Mouse (Mus musculus) midbrain, embryonic 12.5 days (tissue): ENCODE measurements around the gene Nwd1. TPM values are rescaled to one million over a fixed set of nuclear protein-coding genes. Genes with fewer than 3 reads are reported as not detected.
A peak's percentile ranks its signal among the peaks of the same experiment; 100 is the strongest.

Experiments used
- ATAC-seq: fragments of 200-750 bp; cut with Nextera tagmentation; 2 replicates; pipeline ENCODE4 v1.8.0; 2017; ENCODE audit warnings: low read depth, moderate TSS enrichment, moderate library complexity; ENCODE audit not compliant: low FRiP score
- H3K27ac ChIP-seq: fragments of 300-500 bp; sonication (generic); replicated peaks from 2 replicates; pipeline ENCODE4 v1.5.1; 2016; ENCODE audit warnings: mild to moderate bottlenecking
- H3K27me3 ChIP-seq: fragments of 300-500 bp; sonication (generic); 2 replicates; pipeline ENCODE4 v1.6.1; 2016; ENCODE audit warnings: mild to moderate bottlenecking
- H3K36me3 ChIP-seq: fragments of 300-500 bp; sonication (generic); 2 replicates; pipeline ENCODE4 v1.6.1; 2016
- H3K4me1 ChIP-seq: fragments of 300-500 bp; sonication (generic); 2 replicates; pipeline ENCODE4 v1.6.1; 2016
- H3K4me2 ChIP-seq: fragments of 300-500 bp; sonication (generic); replicated peaks from 2 replicates; pipeline ENCODE4 v1.6.1; 2016; ENCODE audit warnings: mild to moderate bottlenecking, moderate library complexity
- H3K4me3 ChIP-seq: fragments of 300-500 bp; sonication (generic); 2 replicates; pipeline ENCODE4 v1.5.1; 2016; ENCODE audit warnings: mild to moderate bottlenecking
- H3K9ac ChIP-seq: fragments of 300-500 bp; sonication (generic); replicated peaks from 2 replicates; pipeline ENCODE4 v1.6.1; 2016; ENCODE audit warnings: mild to moderate bottlenecking, moderate library complexity
- H3K9me3 ChIP-seq: fragments of 300-500 bp; sonication (generic); 2 replicates; pipeline ENCODE4 v1.6.1; 2016; ENCODE audit warnings: mild to moderate bottlenecking
- WGBS: fragments of 180-500 bp; shearing (Covaris S2); methylation state at CpG from one replicate; pipeline ENCODE4 v1.1.7; 2016; 5-methylcytosine and 5-hydroxymethylcytosine counted together
- polyA plus RNA-seq: library from polyadenylated mRNA; unstranded; fragments of >200 nt; fragmentation: Nextera tagmentation; extraction: Ambion mirVana; gene quantifications from 2 replicates; pipeline ENCODE4 v1.2.1, GENCODE M21; 2016

Nwd1 gene
- polyA plus RNA-seq, 1 experiment from 2014 or later = 0.18 TPM

DNA sequence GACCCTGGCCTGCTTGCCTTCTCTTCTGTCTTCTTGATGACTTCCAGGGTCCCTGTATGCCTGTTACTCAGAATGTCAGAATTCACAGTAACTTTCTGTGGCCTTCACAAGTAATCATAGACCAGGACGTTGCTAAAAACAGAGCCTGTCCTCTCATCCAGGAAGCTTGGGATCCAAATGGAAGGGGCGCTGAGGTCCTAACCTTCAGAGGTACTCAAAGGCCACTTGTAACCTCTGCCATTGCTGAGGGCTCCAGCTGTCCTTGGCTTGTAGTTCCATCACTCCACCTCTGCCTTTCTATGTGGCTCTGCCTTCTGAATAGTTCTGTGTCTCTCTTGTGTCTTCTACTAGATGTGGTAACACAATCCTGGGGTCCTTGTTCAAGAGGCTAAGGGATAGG is 107.3 kb downstream of the Nwd1 start:
- H3K4me3 ChIP-seq = no peak overlapping the region
- no peak overlapping the region for H3K9ac ChIP-seq
- no peak for ATAC-seq
- H3K27me3 ChIP-seq = no peaks in the 10 kb centered on the region
- WGBS = 92% methylated on average over 2 of the region's 2 CpGs
- H3K36me3 ChIP-seq = peaks cover 91% of the 10 kb centered on the region
- H3K27ac ChIP-seq = no peak overlapping the region
- H3K4me1 ChIP-seq = no peaks in the 10 kb centered on the region
- no peaks in the 10 kb centered on the region for H3K9me3 ChIP-seq
- H3K4me2 ChIP-seq = no peak overlapping the region

DNA sequence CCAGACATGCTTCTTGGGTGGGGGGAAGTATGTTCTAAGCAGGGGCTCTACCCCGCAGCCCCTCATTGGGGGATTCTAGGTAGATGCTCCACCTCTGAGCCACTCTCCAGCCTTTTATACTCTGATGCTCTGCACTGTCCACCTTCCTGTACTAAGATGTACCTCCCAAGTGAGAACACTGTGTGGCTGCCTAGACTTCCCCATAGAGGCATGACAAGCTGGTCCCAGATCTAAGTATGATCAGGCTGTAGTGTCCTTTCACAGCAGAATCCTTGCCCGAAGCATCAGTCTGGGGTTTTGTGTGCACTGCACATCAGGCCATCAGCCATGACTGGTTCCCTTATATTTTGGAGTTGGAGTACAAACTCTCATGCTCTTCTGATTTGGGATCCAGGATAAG is 109.5 kb downstream of the Nwd1 start:
- WGBS = 98% methylated on average over 2 of the region's 2 CpGs
- no peaks in the 10 kb centered on the region for H3K9me3 ChIP-seq
- H3K36me3 ChIP-seq = peaks cover 75% of the 10 kb centered on the region
- H3K27ac ChIP-seq = no peak overlapping the region
- no peak overlapping the region for H3K9ac ChIP-seq
- H3K4me2 ChIP-seq = no peak overlapping the region
- H3K4me1 ChIP-seq = no peaks in the 10 kb centered on the region
- no peaks in the 10 kb centered on the region for H3K27me3 ChIP-seq
- no peak overlapping the region for H3K4me3 ChIP-seq
- no peak for ATAC-seq

DNA sequence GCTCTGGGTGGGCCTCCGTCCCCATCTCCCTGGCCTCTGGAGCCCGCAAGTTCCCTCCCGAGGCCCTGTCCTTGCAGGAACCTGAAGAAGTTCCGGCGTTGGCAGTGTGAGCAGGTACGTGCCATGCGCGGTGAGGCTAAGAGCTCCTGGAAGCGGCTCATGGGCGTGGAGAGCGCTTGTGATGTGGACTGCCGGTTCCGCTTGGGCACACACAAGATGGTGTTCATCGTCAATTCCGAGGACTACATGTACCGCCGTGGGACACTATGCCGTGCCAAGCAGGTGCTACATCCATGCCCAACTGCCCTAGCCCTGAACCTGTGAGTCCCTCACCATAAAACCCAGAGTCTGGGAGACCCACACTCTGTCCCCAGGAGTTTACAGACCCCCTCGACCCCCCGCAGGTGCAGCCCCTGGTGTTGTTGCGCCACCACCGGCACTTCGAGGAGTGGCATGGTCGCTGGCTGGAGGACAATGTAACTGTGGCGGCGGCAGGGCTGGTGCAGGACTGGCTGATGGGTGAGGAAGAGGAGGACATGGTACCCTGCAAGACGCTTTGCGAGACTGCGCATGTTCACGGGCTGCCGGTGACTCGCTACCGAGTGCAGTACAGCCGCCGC is 110.4 kb downstream of the Nwd1 start:
- H3K9ac ChIP-seq = no peak overlapping the region
- H3K36me3 ChIP-seq = peaks cover 67% of the 10 kb centered on the region
- ATAC-seq = 0 out of 2 replicates have a peak, but pooled peaks have one; percentile 10
- H3K9me3 ChIP-seq = no peaks in the 10 kb centered on the region
- 0 out of 2 replicates have a peak, but pooled peaks cover 2% of the 10 kb centered on the region for H3K27me3 ChIP-seq
- no peaks in the 10 kb centered on the region for H3K4me1 ChIP-seq
- no peak overlapping the region for H3K4me3 ChIP-seq
- no peak overlapping the region for H3K4me2 ChIP-seq
- no peak overlapping the region for H3K27ac ChIP-seq
- WGBS = 97% methylated on average over 35 of the region's 35 CpGs

DNA sequence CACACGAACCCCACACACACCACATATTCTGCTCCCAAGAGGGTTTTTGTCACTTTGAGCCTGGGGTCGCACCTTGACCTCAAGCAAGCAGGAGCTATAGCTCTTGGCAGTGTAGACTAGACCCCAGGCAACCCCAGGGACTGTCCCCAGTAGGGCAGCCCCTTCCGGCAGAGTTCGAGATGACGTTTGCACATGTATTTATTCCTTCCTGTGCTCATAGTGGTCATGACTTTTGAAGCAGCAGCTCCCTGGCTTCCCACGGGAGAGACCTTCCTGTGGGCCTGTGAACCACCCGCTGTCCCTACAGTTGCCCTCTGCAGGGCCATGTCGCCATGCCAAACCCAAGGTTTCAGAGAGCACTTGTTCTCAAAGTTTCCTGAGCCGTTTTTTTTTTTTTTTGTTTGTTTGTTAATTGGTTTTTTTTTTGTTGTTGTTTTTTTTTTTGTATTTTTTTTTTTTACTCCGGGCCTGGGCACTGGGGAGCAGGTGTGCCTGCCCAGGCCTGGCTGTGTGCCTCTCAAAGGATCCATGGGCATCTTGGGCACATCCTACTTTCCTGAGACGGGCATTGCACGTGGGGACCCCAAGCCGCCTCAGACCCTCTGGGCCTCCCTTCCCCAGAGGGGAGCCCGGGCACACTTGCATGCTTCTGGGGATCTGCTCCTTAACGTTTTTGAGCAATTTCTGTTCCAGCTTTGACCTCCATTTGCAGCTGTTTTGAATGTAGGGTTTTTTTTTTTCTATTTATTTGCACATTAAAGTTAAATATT is 111.1 kb downstream of the Nwd1 start:
- Histone ChIP-seq H3K4me3 (no peak overlapping the region), H3K4me2 (no peak overlapping the region), H3K27ac (no peak overlapping the region), H3K27me3 (0 out of 2 replicates have a peak, but pooled peaks cover 10% of the 10 kb centered on the region), H3K4me1 (no peaks in the 10 kb centered on the region), H3K9me3 (no peaks in the 10 kb centered on the region), H3K9ac (no peak overlapping the region), H3K36me3 (peaks cover 60% of the 10 kb centered on the region)
- WGBS = 94% methylated on average over 15 of the region's 15 CpGs
- ATAC-seq = no peak

DNA sequence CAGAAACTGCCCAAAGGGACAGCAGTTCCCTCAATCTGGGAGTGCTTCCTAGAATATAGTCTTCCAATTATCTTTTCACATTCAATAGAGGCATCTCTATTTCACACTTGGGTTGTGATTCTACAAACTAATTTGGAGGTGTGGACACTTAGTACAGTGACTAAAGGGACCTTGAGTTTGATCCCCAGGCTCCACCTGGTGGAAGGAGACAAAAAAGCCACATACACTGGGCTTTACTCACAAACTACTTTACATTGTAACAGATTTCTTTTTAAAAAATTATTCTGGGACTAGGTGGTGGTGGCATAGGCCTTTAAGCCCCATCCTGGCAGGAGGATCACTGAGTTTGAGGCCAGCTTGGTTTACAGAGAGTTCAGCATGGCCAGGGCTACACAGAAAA is 111.8 kb downstream of the Nwd1 start:
- Histone ChIP-seq H3K27ac (no peak overlapping the region), H3K4me2 (no peak overlapping the region), H3K9me3 (no peaks in the 10 kb centered on the region), H3K4me3 (no peak overlapping the region), H3K9ac (no peak overlapping the region), H3K4me1 (no peaks in the 10 kb centered on the region), H3K36me3 (peaks cover 53% of the 10 kb centered on the region), H3K27me3 (0 out of 2 replicates have a peak, but pooled peaks cover 12% of the 10 kb centered on the region)
- ATAC-seq = no peak

DNA sequence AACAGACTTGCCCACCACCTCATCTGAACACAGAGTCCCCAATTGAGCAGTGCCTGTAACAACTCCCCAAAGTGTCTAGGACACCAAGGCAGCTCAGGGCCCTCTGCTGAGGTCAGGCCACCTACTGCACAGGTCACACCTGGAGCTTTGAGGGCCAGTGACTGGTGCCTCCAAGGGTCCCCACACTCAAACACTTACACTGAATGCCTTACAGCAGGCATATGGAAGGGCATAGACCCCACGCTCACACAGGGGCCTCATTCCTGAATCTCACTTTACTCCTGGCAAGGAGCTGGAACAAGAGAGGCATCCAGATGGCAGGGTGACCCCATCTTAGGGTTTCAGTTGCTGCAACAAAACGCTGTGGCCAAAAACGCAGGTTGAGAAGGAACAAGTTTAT is 113.7 kb downstream of the Nwd1 start:
- Histone ChIP-seq H3K27ac (no peak overlapping the region), H3K9me3 (no peaks in the 10 kb centered on the region), H3K27me3 (peaks cover 26% of the 10 kb centered on the region), H3K9ac (no peak overlapping the region), H3K36me3 (peaks cover 40% of the 10 kb centered on the region), H3K4me3 (no peak overlapping the region), H3K4me2 (no peak overlapping the region), H3K4me1 (no peaks in the 10 kb centered on the region)
- ATAC-seq = no peak
- 80% methylated on average over 3 of the region's 3 CpGs for WGBS

DNA sequence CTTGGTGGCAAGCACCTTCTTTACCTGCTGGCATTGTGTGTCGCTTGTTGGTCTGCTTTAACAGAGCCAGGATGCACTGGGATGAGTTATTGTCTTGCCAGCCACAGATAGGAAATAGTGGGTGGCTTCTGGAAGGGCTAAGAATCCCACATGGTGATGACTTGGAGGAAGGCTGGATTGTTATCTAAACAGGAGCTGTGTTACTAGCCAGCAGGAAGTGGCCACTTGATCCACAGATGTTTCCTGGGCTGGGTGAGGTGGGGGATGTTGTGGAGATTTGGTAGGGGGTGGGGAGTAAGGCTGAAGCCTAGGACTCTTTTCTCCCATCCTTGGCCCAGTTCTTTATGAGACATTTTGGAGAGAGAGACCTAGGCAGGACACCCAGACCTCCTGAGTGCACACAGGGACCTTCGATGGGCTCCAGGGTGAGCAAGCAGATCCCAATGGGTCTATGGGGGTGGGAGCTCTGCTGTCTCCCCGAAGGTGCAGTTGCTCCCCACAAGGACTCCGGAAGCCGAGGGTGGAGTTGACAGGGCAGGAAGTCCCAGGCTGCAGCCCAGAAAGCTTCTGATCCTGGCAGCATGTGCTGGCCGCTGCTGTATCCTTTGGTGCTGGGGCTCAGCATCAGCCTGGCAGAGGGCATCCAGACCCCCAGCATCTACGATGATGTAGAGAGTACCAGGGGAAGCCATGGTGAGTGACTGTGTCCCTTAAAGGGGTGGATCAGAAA is 115.0 kb downstream of the Nwd1 start, which contains the start of gene F2rl3:
Gene F2rl3, plus strand, starts transcription at position 559 of the 730 bp plus-strand sequence.
- Histone ChIP-seq H3K4me3 (no peak within 1 kb of the TSS), H3K27ac (no peak within 1 kb of the TSS), H3K27me3 (peaks cover 36% of the 10 kb centered on the region), H3K4me1 (no peaks in the 10 kb centered on the region), H3K9me3 (no peaks in the 10 kb centered on the region), H3K36me3 (peaks cover 28% of the 10 kb centered on the region), H3K4me2 (no peak within 1 kb of the TSS), H3K9ac (no peak within 1 kb of the TSS)
- ATAC-seq = no peak
- 90% methylated on average over 7 of the region's 7 CpGs for WGBS

DNA sequence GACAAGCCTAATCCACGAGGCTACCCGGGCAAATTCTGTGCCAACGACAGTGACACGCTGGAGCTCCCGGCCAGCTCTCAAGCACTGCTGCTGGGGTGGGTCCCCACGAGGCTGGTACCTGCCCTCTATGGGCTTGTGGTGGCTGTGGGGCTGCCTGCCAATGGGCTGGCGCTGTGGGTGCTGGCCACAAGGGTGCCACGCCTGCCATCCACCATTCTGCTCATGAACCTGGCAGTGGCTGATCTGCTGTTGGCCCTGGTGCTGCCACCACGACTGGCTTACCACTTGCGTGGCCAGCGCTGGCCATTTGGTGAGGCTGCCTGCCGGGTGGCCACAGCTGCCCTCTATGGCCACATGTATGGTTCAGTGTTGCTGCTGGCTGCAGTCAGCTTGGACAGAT is 115.8 kb downstream of the Nwd1 start:
- Histone ChIP-seq H3K27me3 (peaks cover 36% of the 10 kb centered on the region), H3K9ac (no peak overlapping the region), H3K4me2 (no peak overlapping the region), H3K27ac (no peak overlapping the region), H3K4me3 (no peak overlapping the region), H3K4me1 (no peaks in the 10 kb centered on the region), H3K9me3 (no peaks in the 10 kb centered on the region), H3K36me3 (peaks cover 19% of the 10 kb centered on the region)
- ATAC-seq = no peak
- 88% methylated on average over 12 of the region's 12 CpGs for WGBS

DNA sequence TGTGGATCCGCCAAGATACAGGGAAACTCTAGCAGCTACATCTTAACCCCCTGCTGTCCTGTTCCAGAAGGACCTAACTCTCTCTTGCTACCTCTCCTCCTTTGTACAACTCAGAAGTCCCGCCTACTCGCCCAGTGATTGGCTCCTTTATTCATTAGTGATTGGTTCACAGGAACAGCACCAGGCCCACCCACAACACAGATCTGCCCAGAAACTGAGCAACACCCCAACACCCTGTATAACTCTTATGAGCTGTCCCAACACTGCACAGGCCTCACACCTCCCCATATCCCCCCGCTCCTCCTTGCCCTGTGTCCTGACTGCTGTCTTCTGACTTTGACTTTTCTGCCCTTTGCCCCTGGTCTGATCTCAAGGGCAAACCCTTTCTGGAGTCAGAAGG is 119.2 kb downstream of the Nwd1 start:
- H3K36me3 ChIP-seq = no peaks in the 10 kb centered on the region
- no peaks in the 10 kb centered on the region for H3K4me1 ChIP-seq
- no peaks in the 10 kb centered on the region for H3K9me3 ChIP-seq
- no peak overlapping the region for H3K27ac ChIP-seq
- H3K27me3 ChIP-seq = peaks cover 39% of the 10 kb centered on the region
- no peak; the same call in 1 of the 2 replicates for ATAC-seq
- no peak overlapping the region for H3K4me3 ChIP-seq
- no peak overlapping the region for H3K4me2 ChIP-seq
- H3K9ac ChIP-seq = no peak overlapping the region
- WGBS = 62% methylated on average over 4 of the region's 4 CpGs

DNA sequence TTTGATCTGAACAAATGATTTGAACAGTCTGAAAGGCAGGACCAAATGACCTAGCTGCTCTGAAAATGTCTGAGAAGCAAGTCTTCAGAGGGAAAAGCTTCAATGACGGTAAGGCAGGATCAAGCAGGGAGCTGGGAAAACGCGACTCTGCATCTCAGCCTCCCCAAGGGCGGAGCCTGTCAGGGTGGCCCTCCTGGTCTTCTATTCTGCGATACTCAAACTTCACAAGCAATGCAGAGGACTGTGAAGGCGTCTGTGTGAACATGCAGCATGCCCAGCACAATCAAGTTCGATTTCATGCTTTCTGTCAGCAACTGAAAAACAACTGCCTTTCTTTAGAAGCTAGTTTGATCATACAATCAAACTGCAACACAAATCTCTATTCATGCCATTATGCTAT is 120.3 kb downstream of the Nwd1 start:
- no peaks in the 10 kb centered on the region for H3K36me3 ChIP-seq
- no peak overlapping the region for H3K4me2 ChIP-seq
- H3K4me3 ChIP-seq = no peak overlapping the region
- H3K4me1 ChIP-seq = no peaks in the 10 kb centered on the region
- no peaks in the 10 kb centered on the region for H3K9me3 ChIP-seq
- 33% methylated on average over 7 of the region's 7 CpGs for WGBS
- H3K9ac ChIP-seq = no peak overlapping the region
- H3K27me3 ChIP-seq = peaks cover 38% of the 10 kb centered on the region
- H3K27ac ChIP-seq = no peak overlapping the region
- peak; percentile 86 for ATAC-seq
